Mouse (Mus musculus): Measurements from ENCODE around the gene Nup133. TPM values are rescaled to one million over a fixed set of nuclear protein-coding genes. Genes with fewer than 3 reads are reported as not detected.
A peak's percentile ranks its signal among the peaks of the same experiment; 100 is the strongest.

The Nup133 gene
- polyA plus RNA-seq, 1 experiment from 2014 or later, result 30.4 TPM

- peaks cover 4% of the 10 kb centered on the region; the same call in 1 of the 2 replicates for H3K4me1 ChIP-seq (ENCODE audit: control insufficient read depth, insufficient read depth, low read length)
- peak overlapping the region; percentile 76; the same call in 1 of the 2 replicates for H3K27ac ChIP-seq (replicated peaks; ENCODE audit: low read depth, low read length)
- no peak for ATAC-seq (ENCODE audit: low read depth)
- no peaks in the 10 kb centered on the region for H3K36me3 ChIP-seq (ENCODE audit: control insufficient read depth, insufficient read depth, low read length)
- no peaks in the 10 kb centered on the region for H3K27me3 ChIP-seq (replicated peaks; ENCODE audit: control insufficient read depth, insufficient read depth, low read length)
- H3K4me2 ChIP-seq (ENCODE audit: low read depth, low read length), result peak overlapping the region; percentile 86
- peak overlapping the region; percentile 69 for H3K4me3 ChIP-seq (ENCODE audit: low read depth, low read length)
- 0% methylated on average over 13 of the region's 48 CpGs for WGBS
- DNase-seq (ENCODE audit: low spot score), result no peak
- no peaks in the 10 kb centered on the region for H3K9me3 ChIP-seq (ENCODE audit: control insufficient read depth, low read length)
- peak overlapping the region; percentile 75 for H3K9ac ChIP-seq (ENCODE audit: low read depth, low read length)
Observed at GRCm38 (mm10) chr8:123982291-123982793, 33.3 kb upstream of the Nup133 start.

- peak overlapping the region; percentile 69 for H3K4me3 ChIP-seq (ENCODE audit: low read depth, low read length)
- H3K9ac ChIP-seq (ENCODE audit: low read depth, low read length), result no peak overlapping the region
- H3K27me3 ChIP-seq (replicated peaks; ENCODE audit: control insufficient read depth, insufficient read depth, low read length), result no peaks in the 10 kb centered on the region
- ATAC-seq (ENCODE audit: low read depth) (no peak), DNase-seq (ENCODE audit: low spot score) (no peak)
- no peaks in the 10 kb centered on the region for H3K36me3 ChIP-seq (ENCODE audit: control insufficient read depth, insufficient read depth, low read length)
- no peak overlapping the region for H3K27ac ChIP-seq (replicated peaks; ENCODE audit: low read depth, low read length)
- peaks cover 4% of the 10 kb centered on the region; the same call in 1 of the 2 replicates for H3K4me1 ChIP-seq (ENCODE audit: control insufficient read depth, insufficient read depth, low read length)
- peak overlapping the region; percentile 86 for H3K4me2 ChIP-seq (ENCODE audit: low read depth, low read length)
- no peaks in the 10 kb centered on the region for H3K9me3 ChIP-seq (ENCODE audit: control insufficient read depth, low read length)
- WGBS, result 38% methylated on average over 4 of the region's 4 CpGs
Observed at GRCm38 (mm10) chr8:123981674-123982073, 32.6 kb upstream of the Nup133 start.

- ATAC-seq (ENCODE audit: low read depth) (no peak), DNase-seq (ENCODE audit: low spot score) (no peak)
- WGBS, result 51% methylated on average over 4 of the region's 4 CpGs
- no peaks in the 10 kb centered on the region for H3K9me3 ChIP-seq (ENCODE audit: control insufficient read depth, low read length)
- no peak overlapping the region for H3K4me2 ChIP-seq (ENCODE audit: low read depth, low read length)
- H3K4me3 ChIP-seq (ENCODE audit: low read depth, low read length), result no peak overlapping the region
- H3K4me1 ChIP-seq (ENCODE audit: control insufficient read depth, insufficient read depth, low read length), result peaks cover 4% of the 10 kb centered on the region; the same call in 1 of the 2 replicates
- no peak overlapping the region for H3K27ac ChIP-seq (replicated peaks; ENCODE audit: low read depth, low read length)
- H3K27me3 ChIP-seq (replicated peaks; ENCODE audit: control insufficient read depth, insufficient read depth, low read length), result no peaks in the 10 kb centered on the region
- no peak overlapping the region for H3K9ac ChIP-seq (ENCODE audit: low read depth, low read length)
- no peaks in the 10 kb centered on the region for H3K36me3 ChIP-seq (ENCODE audit: control insufficient read depth, insufficient read depth, low read length)
Observed at GRCm38 (mm10) chr8:123980239-123980638, 31.2 kb upstream of the Nup133 start.

- WGBS, result 81% methylated on average over 7 of the region's 8 CpGs
- Histone ChIP-seq H3K27ac (replicated peaks; ENCODE audit: low read depth, low read length) (no peak overlapping the region), H3K9me3 (ENCODE audit: control insufficient read depth, low read length) (no peaks in the 10 kb centered on the region), H3K4me2 (ENCODE audit: low read depth, low read length) (no peak overlapping the region), H3K9ac (ENCODE audit: low read depth, low read length) (no peak overlapping the region), H3K4me1 (ENCODE audit: control insufficient read depth, insufficient read depth, low read length) (peaks cover 4% of the 10 kb centered on the region; the same call in 1 of the 2 replicates), H3K36me3 (ENCODE audit: control insufficient read depth, insufficient read depth, low read length) (no peaks in the 10 kb centered on the region), H3K4me3 (ENCODE audit: low read depth, low read length) (no peak overlapping the region), H3K27me3 (replicated peaks; ENCODE audit: control insufficient read depth, insufficient read depth, low read length) (no peaks in the 10 kb centered on the region)
- DNase-seq (ENCODE audit: low spot score) (no peak), ATAC-seq (ENCODE audit: low read depth) (no peak)
Observed at GRCm38 (mm10) chr8:123978926-123979325, 29.9 kb upstream of the Nup133 start.

- H3K27ac ChIP-seq (replicated peaks; ENCODE audit: low read depth, low read length), result no peak overlapping the region
- no peaks in the 10 kb centered on the region for H3K36me3 ChIP-seq (ENCODE audit: control insufficient read depth, insufficient read depth, low read length)
- H3K4me2 ChIP-seq (ENCODE audit: low read depth, low read length), result no peak overlapping the region
- H3K4me3 ChIP-seq (ENCODE audit: low read depth, low read length), result no peak overlapping the region
- 57% methylated on average over 14 of the region's 14 CpGs for WGBS
- H3K9ac ChIP-seq (ENCODE audit: low read depth, low read length), result peak overlapping the region; percentile 30; the same call in 1 of the 2 replicates
- H3K27me3 ChIP-seq (replicated peaks; ENCODE audit: control insufficient read depth, insufficient read depth, low read length), result no peaks in the 10 kb centered on the region
- H3K4me1 ChIP-seq (ENCODE audit: control insufficient read depth, insufficient read depth, low read length), result peaks cover 4% of the 10 kb centered on the region; the same call in 1 of the 2 replicates
- DNase-seq (ENCODE audit: low spot score) (no peak), ATAC-seq (ENCODE audit: low read depth) (no peak)
- no peaks in the 10 kb centered on the region for H3K9me3 ChIP-seq (ENCODE audit: control insufficient read depth, low read length)
Observed at GRCm38 (mm10) chr8:123978166-123978838, 29.2 kb upstream of the Nup133 start.

GRCm38 (mm10) chr8:123977499-123977898, 28.4 kb upstream of the Nup133 start:
- peaks cover 4% of the 10 kb centered on the region; the same call in 1 of the 2 replicates for H3K4me1 ChIP-seq (ENCODE audit: control insufficient read depth, insufficient read depth, low read length)
- WGBS, result 82% methylated on average over 4 of the region's 4 CpGs
- DNase-seq (ENCODE audit: low spot score) (no peak), ATAC-seq (ENCODE audit: low read depth) (no peak)
- H3K9ac ChIP-seq (ENCODE audit: low read depth, low read length), result no peak overlapping the region
- no peaks in the 10 kb centered on the region for H3K27me3 ChIP-seq (replicated peaks; ENCODE audit: control insufficient read depth, insufficient read depth, low read length)
- H3K4me3 ChIP-seq (ENCODE audit: low read depth, low read length), result no peak overlapping the region
- no peak overlapping the region for H3K27ac ChIP-seq (replicated peaks; ENCODE audit: low read depth, low read length)
- H3K36me3 ChIP-seq (ENCODE audit: control insufficient read depth, insufficient read depth, low read length), result no peaks in the 10 kb centered on the region
- H3K9me3 ChIP-seq (ENCODE audit: control insufficient read depth, low read length), result no peaks in the 10 kb centered on the region
- no peak overlapping the region for H3K4me2 ChIP-seq (ENCODE audit: low read depth, low read length)

GRCm38 (mm10) chr8:123973495-123973894, 24.4 kb upstream of the Nup133 start:
- DNase-seq (ENCODE audit: low spot score) (no peak), ATAC-seq (ENCODE audit: low read depth) (no peak)
- Histone ChIP-seq H3K9me3 (ENCODE audit: control insufficient read depth, low read length) (no peaks in the 10 kb centered on the region), H3K4me2 (ENCODE audit: low read depth, low read length) (no peak overlapping the region), H3K4me1 (ENCODE audit: control insufficient read depth, insufficient read depth, low read length) (no peaks in the 10 kb centered on the region), H3K9ac (ENCODE audit: low read depth, low read length) (no peak overlapping the region), H3K36me3 (ENCODE audit: control insufficient read depth, insufficient read depth, low read length) (0 out of 2 replicates have a peak, but pooled peaks cover 4% of the 10 kb centered on the region), H3K27ac (replicated peaks; ENCODE audit: low read depth, low read length) (no peak overlapping the region), H3K4me3 (ENCODE audit: low read depth, low read length) (no peak overlapping the region), H3K27me3 (replicated peaks; ENCODE audit: control insufficient read depth, insufficient read depth, low read length) (no peaks in the 10 kb centered on the region)
- WGBS, result 68% methylated on average over 1 of the region's 1 CpGs

- Histone ChIP-seq H3K36me3 (ENCODE audit: control insufficient read depth, insufficient read depth, low read length) (peaks cover 14% of the 10 kb centered on the region), H3K4me1 (ENCODE audit: control insufficient read depth, insufficient read depth, low read length) (no peaks in the 10 kb centered on the region), H3K27me3 (replicated peaks; ENCODE audit: control insufficient read depth, insufficient read depth, low read length) (no peaks in the 10 kb centered on the region), H3K27ac (replicated peaks; ENCODE audit: low read depth, low read length) (no peak overlapping the region), H3K4me3 (ENCODE audit: low read depth, low read length) (no peak overlapping the region), H3K9ac (ENCODE audit: low read depth, low read length) (no peak overlapping the region), H3K9me3 (ENCODE audit: control insufficient read depth, low read length) (no peaks in the 10 kb centered on the region), H3K4me2 (ENCODE audit: low read depth, low read length) (no peak overlapping the region)
- no peak for ATAC-seq (ENCODE audit: low read depth)
- DNase-seq (ENCODE audit: low spot score), result peak; percentile 74
- 73% methylated on average over 2 of the region's 2 CpGs for WGBS
Observed at GRCm38 (mm10) chr8:123966896-123967295, 17.8 kb upstream of the Nup133 start.

GRCm38 (mm10) chr8:123961371-123961770, 12.3 kb upstream of the Nup133 start:
- no peaks in the 10 kb centered on the region for H3K9me3 ChIP-seq (ENCODE audit: control insufficient read depth, low read length)
- DNase-seq (ENCODE audit: low spot score), result no peak
- no peaks in the 10 kb centered on the region for H3K27me3 ChIP-seq (replicated peaks; ENCODE audit: control insufficient read depth, insufficient read depth, low read length)
- H3K4me3 ChIP-seq (ENCODE audit: low read depth, low read length), result no peak overlapping the region
- no peak overlapping the region for H3K27ac ChIP-seq (replicated peaks; ENCODE audit: low read depth, low read length)
- peaks cover 26% of the 10 kb centered on the region for H3K36me3 ChIP-seq (ENCODE audit: control insufficient read depth, insufficient read depth, low read length)
- no peak overlapping the region for H3K4me2 ChIP-seq (ENCODE audit: low read depth, low read length)
- no peak for ATAC-seq (ENCODE audit: low read depth)
- no peaks in the 10 kb centered on the region for H3K4me1 ChIP-seq (ENCODE audit: control insufficient read depth, insufficient read depth, low read length)
- WGBS, result 55% methylated on average over 1 of the region's 1 CpGs
- H3K9ac ChIP-seq (ENCODE audit: low read depth, low read length), result no peak overlapping the region
